Mouse (Mus musculus) cerebellum, adult 2 months (tissue): ENCODE measurements around the gene Add3.

Source experiments
- CTCF ChIP-seq: fragments of 200-500 bp; IDR thresholded peaks from 2 replicates; pipeline ENCODE4 v1.5.1; 2011; ENCODE audit warnings: low read depth, mild to moderate bottlenecking, control low read depth, low read length, moderate library complexity, borderline replicate concordance; ENCODE audit not compliant: insufficient read depth
- POLR2A ChIP-seq: fragments of 200-500 bp; IDR thresholded peaks from 2 replicates; pipeline ENCODE4 v1.6.1; 2011; ENCODE audit warnings: low read length, control low read depth, borderline replicate concordance; ENCODE audit not compliant: insufficient read depth

DNA sequence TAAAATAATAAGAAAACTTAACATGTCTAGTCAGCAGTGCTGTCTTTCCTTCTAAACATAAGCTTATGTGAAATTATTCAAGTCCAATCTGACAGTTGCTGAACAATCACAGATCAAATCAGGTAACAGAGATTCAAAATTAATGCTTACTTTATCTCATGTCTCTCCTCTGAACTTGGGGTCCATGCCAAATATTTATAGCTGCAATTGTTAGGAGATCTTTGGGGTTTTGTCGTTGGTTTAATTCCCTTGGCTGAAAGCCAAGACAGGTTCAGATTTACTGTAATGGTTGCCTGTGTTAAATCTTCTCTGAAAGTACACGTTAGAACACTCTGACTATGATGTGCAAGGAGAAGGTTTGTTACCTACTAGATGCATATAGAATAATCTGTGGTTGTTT, 4.8 kb downstream of the Add3 start:
- TF ChIP-seq POLR2A (no peak), CTCF (no peak)
